Mouse (Mus musculus): ENCODE measurements around the gene Slc2a3.
"Not testable (repeated sequence)": the region's sequence is repeated elsewhere in the genome, so short reads cannot be mapped to it uniquely, and the experiment has no call there.

The Slc2a3 gene

GRCm38 (mm10) chr6:122711455-122711854 lies 90.0 kb downstream of the Slc2a3 start:
- no peak for DNase-seq (ENCODE audit: low spot score in 2 of 2)

GRCm38 (mm10) chr6:122708826-122709225 lies 92.6 kb downstream of the Slc2a3 start:
- DNase-seq (ENCODE audit: low spot score in 2 of 2) = no peak

GRCm38 (mm10) chr6:122707036-122707800 lies 94.2 kb downstream of the Slc2a3 start, which contains the start of gene Nanog:
Gene Nanog, plus strand, starts transcription at chr6:122707489.
- no peak for DNase-seq (ENCODE audit: low spot score in 2 of 2)

GRCm38 (mm10) chr6:122706337-122706840 lies 95.1 kb downstream of the Slc2a3 start:
- no peak for DNase-seq (ENCODE audit: low spot score in 2 of 2)

GRCm38 (mm10) chr6:122703706-122704105 lies 97.7 kb downstream of the Slc2a3 start:
- DNase-seq (ENCODE audit: low spot score in 2 of 2) = no peak

GRCm38 (mm10) chr6:122703251-122703650 lies 98.2 kb downstream of the Slc2a3 start:
- DNase-seq (ENCODE audit: low spot score in 2 of 2) = no peak

- DNase-seq (ENCODE audit: low spot score in 2 of 2) = no peak
Measured at GRCm38 (mm10) chr6:122702480-122703124, 98.8 kb downstream of the Slc2a3 start.

GRCm38 (mm10) chr6:122701816-122702215 lies 99.6 kb downstream of the Slc2a3 start:
- DNase-seq (ENCODE audit: low spot score in 2 of 2) = no peak

GRCm38 (mm10) chr6:122699628-122700027 lies 101.8 kb downstream of the Slc2a3 start:
- not testable (repeated sequence) for DNase-seq (ENCODE audit: low spot score in 2 of 2)

- DNase-seq (ENCODE audit: low spot score in 2 of 2) = no peak
Measured at GRCm38 (mm10) chr6:122695398-122695797, 106.0 kb downstream of the Slc2a3 start.

GRCm38 (mm10) chr6:122690082-122690481 lies 111.4 kb downstream of the Slc2a3 start:
- DNase-seq (ENCODE audit: low spot score in 2 of 2) = no peak

- DNase-seq (ENCODE audit: low spot score in 2 of 2) = no peak
Measured at GRCm38 (mm10) chr6:122689411-122690055, 111.9 kb downstream of the Slc2a3 start.

- DNase-seq (ENCODE audit: low spot score in 2 of 2) = no peak
Measured at GRCm38 (mm10) chr6:122686709-122687108, 114.7 kb downstream of the Slc2a3 start.

GRCm38 (mm10) chr6:122682646-122683045 lies 118.8 kb downstream of the Slc2a3 start:
- DNase-seq (ENCODE audit: low spot score in 2 of 2) = peak; percentile 74 to 85
